Mouse (Mus musculus) ES-CJ7 (cell line): ENCODE data around the gene Mrps11.

Source experiments
- DNase-seq: peaks from one replicate; pipeline ENCODE4 v3.0.0; 2011; ENCODE audit warnings: low read depth, low spot score

Gene Mrps11

DNA sequence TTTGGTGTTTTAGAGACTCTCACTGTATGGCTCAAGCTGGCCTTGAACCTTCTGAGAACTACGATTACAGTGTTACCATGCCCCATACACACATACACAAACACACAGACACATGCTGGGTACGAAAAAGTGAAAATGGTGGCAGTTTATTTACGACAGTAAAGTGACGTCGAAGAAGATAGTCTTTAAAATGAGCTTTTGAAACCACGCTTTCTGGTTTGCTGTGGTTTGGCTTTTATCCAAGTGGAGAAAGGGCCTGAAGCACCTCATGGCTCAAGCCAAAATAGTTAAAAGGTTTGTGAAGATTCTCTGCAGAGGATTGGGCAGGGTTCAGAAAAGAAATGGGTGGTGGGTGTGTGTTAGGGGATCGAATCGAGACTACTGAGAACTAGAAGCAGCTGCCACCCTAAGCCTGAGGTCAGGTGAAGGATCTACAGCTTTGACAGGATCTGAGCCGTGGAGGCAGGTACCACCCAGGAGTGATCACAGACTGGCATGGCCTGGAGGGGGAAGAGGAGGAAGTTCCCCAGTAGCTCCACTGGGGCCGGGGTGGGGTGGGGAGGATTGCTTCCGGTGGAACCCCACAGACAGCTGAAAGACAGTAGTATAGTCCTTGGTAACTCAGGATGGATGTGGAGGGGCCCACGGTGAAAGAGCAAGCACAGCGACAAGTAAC lies 11.1 kb downstream of the Mrps11 start:
- no peak for DNase-seq

DNA sequence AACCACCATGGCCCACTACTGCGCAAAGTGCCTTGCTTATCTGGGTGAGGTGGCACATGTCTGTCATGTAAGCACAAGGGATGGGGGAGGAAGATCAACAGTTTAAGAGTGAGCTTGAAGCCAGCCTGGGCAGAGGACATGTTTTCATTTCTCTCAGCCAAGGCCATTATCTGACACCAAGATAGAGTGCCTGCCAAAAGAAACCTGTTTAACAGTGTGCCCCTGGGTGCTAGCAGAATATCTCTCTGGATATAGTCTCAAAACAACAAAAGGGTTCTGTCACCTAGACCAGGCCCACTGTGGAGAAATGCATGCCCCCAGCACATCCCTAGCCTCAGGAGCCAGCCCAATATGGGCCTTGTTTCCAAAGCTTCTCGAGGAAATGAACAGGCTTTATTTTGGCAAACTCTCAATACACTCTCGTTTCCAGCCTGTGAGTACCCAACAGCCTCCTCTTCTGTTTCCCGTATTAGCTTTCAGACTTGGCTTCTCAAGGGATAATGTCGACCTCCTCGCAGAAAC lies 11.7 kb downstream of the Mrps11 start:
- DNase-seq, result no peak

DNA sequence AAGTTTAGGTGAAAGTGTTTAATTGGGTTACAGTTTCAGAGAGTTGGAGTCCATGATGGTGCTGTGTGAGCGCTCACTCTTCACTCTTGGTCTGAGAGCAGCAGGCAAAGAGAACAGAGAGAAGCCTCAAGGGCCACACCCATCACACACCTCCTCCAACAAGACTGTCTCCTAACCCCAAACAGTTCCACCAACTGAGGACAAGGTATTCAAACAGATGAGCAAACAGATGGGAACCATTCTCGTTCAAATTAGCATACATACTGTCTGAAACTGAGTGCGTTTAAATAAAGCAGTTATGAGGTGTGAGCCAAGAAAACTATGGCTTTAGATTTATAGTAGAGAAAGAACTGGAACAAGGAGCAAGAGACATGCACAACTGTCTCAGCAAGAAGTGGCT lies 13.7 kb downstream of the Mrps11 start:
- DNase-seq, result no peak

DNA sequence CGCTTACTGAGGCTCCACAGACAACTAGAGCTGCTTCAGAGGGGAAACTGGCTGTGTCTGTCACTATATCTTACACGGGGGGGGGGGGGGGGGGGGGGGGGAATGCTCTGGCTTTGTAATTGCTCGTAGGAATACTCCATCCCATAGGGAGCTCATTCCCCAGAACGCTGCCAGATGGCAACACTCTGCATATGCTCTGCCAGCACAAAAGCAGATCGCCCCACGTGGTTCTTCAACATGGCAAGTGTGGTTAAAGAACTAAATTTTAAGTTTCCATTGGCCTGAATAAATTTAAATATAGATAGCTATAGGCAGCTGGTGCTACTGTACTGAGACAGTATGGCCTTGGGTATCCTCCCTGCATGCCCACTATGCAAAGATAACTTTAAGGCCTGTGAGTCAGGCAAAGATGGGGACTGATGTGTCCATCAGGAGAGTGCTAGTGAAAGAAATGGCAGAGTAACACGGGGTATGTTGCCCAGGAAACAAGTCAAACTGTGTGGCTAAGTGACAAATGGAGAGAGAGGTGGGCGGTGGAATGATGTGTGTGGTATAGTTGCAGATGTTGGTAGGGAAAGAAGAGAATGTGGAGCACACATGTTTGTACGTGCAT lies 15.0 kb downstream of the Mrps11 start:
- DNase-seq, result no peak

DNA sequence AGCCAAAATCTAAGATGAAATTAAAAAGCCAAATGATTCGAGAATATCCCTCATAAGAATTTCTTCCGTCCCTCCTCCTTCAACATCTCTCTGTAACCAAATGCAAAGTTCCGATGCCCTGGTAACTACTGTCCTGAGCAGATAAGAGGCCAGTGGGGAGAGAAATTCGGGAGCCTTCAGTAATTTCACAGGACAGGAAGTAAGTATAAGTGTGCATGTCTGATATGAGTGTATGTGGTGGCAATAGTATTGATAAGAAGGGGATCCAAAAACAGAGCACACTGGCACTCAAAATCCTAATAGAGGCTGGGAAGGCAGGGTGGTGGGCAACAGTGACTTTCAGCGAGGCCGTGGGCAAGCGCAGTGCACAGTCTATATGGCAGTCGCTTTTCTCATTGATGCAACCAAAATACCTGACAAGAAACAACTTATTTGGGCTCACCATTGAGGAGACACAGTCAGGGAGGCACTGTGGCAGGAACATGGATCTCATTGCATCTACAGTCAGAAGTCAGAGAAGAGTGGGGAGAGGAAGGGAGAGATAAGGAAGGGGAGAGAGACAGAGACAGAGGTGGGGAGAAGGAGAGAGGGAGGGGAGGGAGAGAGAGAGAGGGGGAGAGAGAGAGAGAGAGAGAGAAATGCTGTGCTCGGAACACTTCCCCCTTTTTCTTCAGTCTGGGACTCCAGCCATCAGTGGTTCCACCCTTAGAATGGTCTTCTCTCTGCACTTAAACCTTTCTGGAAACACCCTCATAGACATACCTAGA lies 17.0 kb downstream of the Mrps11 start:
- DNase-seq, result no peak

DNA sequence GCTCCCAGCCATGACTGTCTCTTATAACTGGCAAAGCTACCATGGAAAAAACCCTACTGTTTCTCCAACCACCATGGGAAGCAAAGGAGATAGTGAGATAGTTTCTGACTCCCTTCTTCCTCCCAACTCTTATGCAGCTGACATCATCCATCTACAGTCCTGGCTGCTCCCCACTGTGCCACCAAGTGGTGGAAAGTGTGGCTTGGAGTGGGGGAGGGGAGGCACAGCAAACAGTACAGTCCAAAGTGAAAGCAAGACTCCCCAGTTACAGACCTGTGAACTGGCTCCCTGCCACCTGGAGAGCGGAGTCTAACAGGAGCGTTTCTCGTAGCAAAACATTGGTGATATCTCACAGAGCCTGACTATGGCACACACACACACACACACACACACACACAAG lies 20.9 kb downstream of the Mrps11 start:
- peak; percentile 47 for DNase-seq

DNA sequence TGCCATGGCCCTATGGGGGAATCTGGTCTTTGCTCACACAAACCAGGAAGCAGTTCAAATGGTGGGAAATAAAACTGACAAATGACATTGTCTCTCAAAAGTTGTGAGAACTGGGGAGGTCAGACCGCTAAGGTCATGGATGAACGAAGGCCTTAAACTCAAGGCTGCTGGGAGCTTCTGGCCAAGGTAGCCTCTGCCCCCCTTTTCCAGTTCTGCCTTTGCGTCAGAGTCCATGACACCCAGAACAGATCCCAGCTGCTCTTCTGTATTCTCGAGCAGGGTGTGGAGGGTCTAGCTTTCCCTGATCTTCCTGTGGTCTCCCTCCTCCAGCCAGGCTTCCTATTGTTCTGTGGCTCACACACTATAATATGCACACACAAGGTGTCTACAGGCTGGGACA lies 24.3 kb downstream of the Mrps11 start:
- no peak for DNase-seq

DNA sequence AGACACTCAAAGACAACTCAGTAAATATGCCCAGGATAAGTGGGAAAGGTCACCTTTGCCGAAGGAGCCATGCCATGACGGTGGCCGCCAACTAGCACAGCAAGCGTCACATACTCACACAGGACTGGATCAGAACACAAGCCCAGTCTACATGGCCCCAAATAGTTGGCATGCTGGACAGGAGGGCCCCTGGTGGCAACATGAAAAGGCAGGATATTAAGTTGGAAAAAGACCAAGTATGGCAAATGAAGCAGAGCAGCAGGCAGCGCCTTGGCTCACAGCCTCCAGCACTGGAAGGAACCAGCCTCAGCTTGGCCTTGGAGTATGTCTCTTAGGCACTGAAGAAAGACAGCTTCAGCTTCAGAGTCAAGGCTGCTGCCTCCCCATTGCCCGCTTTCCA lies 30.9 kb downstream of the Mrps11 start:
- no peak for DNase-seq

DNA sequence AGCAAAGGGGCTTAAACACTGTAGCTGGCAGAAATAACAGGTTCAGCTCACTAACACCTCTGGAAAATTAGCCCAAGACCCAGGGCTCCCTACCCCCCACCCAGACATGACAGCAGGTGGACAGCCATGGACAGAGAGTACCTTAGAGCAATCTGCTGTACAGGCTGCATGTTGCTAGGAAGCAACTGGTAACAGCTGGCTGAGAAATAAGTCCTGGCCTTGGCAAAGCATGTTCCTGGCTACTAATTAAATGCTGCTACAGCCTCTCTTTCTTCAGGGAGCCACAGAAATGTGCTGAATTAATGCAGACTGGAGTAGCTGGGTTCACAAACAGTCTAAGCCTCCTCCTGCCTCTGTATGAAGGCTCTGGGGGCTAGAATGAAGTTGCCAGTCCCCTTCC lies 31.8 kb downstream of the Mrps11 start:
- DNase-seq, result no peak

DNA sequence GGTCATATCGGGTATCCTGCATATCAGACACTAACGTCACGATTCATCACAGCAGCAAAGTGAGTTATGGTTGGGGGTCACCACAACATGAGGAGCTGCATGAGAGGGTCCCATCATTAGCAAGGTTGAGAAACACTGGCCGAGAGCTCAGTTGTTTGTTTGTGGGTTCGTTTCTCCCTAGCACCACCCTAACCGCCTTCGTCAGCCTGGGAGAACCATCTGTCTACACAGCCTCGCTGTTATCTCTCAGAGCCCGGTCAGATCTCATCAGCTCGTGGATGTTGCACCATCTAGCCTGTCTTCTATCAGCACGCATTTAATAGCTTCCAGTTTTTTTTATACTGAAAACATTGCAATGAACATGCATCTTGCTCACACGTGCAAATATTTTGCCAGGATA lies 35.4 kb downstream of the Mrps11 start:
- no peak for DNase-seq

DNA sequence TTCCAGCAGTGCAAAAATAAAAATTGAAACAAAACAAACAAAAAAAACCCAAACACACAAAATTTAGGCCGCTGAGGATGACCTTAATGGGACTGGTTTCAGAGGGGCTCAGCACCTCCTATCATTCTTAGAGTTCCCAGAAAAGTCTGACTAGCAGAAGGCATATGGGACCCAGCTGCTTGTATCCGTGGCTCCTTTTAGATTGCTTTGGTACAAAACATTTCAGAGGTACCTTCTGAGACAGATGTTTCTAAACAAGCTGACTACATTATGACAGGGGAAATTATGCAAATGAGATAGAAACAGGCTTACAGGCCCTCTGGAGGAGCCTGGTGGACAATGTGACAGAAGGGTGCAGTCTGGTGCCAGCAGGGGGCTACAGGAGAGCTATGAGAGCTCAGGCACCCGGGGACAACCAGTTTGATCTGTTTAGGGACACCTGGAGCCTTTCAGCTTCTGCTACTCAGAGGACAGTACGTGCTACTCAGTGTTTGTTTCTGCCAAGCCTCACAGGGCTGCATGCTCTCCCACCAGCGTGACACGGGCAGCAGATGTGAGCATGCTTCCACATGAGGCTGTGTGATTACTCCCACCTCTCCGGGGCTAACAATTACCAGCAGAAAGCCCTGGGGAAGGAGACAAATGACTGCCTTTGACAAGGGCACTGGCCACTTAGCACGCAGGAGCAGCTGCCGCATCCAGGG lies 43.9 kb downstream of the Mrps11 start:
- DNase-seq, result no peak

DNA sequence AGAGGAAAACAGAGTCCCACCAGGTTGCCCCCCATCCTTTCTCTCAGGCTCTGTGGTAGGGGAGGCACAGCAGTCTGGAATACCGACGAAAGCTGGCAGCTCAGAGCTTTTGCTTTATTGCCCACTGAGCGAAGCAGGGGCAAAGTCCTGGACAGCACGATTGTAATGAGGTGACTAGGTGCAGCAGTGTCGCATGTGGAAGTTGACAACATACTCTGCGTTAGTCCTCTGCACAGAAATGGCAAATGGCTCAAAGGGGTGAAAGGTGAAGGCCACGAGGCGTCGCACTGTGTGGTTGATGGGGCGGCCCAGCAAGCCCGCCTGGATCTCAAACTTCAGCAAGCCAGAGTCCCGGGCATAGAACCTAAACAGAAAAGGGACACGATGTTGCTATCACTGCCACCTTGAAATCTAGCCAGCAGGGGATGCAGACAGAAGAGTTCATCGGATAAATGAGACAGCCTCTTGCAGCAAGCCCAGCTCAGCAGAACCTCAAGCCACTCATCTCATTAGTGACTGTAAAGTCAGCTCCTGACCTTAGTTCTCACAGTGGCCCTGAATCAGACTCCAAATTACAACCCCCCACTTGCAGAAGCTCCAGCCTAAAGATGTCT lies 44.9 kb downstream of the Mrps11 start:
- no peak for DNase-seq

DNA sequence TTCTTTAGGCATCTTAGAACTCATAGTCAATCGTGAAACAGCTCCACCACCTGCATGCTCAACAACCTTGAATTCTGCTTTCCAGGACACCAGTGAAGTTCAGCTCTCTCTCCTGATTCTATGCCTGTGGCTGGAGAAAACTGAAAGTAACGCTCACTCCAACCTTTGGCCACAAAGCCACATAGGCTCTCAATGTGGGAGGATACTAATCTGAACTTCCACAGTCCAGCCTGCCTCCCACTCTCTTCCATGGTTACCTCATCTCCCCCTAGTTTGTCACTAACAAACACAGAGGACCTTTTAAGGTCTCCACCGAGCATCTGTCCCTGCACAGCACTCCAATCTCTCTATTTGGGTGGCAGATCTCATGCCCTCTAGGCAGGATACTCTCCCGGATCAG lies 52.7 kb downstream of the Mrps11 start:
- DNase-seq, result no peak

DNA sequence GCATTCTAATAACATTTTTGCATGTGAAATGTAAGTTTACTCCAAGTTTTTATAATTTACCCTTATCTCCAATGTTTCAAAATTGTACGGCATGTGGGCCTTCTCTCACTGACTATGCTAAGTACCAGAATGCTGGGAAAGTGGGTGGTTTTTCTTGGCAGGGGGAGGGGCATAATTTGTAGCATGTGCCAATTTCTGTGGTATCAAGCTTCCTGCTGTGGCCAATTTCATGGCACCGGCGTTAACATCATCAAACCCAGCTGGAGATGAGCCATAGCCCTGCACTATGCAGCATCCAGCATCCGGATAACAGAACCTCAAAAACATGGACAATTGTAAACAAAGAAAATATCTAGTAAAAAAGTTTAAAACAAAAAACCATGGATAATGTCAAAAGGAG lies 54.3 kb downstream of the Mrps11 start:
- no peak for DNase-seq

DNA sequence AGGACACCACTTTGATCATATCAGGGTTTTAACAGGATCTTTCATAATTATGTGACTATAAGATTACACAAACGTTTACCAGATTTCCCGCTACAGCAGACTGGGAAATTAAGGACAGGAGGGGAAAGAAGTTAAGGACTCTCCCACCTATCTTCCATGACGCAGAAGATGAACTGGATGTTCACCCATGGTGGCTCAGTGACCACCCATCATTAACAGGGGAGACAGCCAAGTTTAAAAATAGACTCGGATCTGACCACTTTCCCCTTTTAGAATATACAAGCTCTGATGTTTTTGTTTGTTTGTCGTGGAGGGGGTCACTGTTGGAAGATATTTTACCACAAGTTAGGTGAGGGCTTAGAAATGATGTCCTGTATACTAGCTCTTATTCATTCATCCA lies 58.7 kb downstream of the Mrps11 start:
- DNase-seq, result no peak
